Mouse (Mus musculus) megakaryocyte, embryonic 14.5 days (primary cell): ENCODE results near the gene Ang. TPM values are rescaled to one million over a fixed set of nuclear protein-coding genes. Genes with fewer than 3 reads are reported as not detected.

Experiments
- H3K27me3 ChIP-seq: replicated peaks from 2 replicates; pipeline ENCODE3; 2012; ENCODE audit warnings: inconsistent platforms
- H3K36me3 ChIP-seq: replicated peaks from 2 replicates; pipeline ENCODE3; 2012; ENCODE audit warnings: low read length, inconsistent platforms, mixed read lengths
- H3K4me1 ChIP-seq: 2 replicates; pipeline ENCODE4 v1.6.1; 2012; ENCODE audit warnings: inconsistent platforms
- H3K4me3 ChIP-seq: replicated peaks from 2 replicates; pipeline ENCODE3; 2012; ENCODE audit warnings: moderate library complexity, mild to moderate bottlenecking, inconsistent platforms
- H3K9me3 ChIP-seq: 2 replicates; pipeline ENCODE4 v1.6.1; 2012; ENCODE audit warnings: inconsistent platforms
- FLI1 ChIP-seq: IDR thresholded peaks from 2 replicates; pipeline ENCODE4 v1.6.1; 2012; ENCODE audit warnings: low read length, inconsistent platforms, mixed read lengths
- GATA1 ChIP-seq: IDR thresholded peaks from 3 replicates; pipeline ENCODE4 v1.6.1; 2012; ENCODE audit warnings: mixed read lengths, low read length, inconsistent platforms, borderline replicate concordance
- polyA plus RNA-seq: library from polyadenylated mRNA; stranded (reverse); fragments of >175 nt; gene quantifications from 2 replicates; pipeline ENCODE4 v1.2.3, GENCODE M21; 2012; ENCODE audit warnings: low replicate concordance; ENCODE audit not compliant: insufficient read depth

Gene Ang
- polyA plus RNA-seq, 1 experiment: not detected

- Histone ChIP-seq H3K9me3 (no peaks in the 10 kb centered on the region), H3K4me3 (no peak overlapping the region), H3K27me3 (peaks cover 9% of the 10 kb centered on the region), H3K4me1 (peaks cover 10% of the 10 kb centered on the region; the same call in 1 of the 2 replicates), H3K36me3 (no peaks in the 10 kb centered on the region)
- no peak for TF ChIP-seq GATA1
- no peak for TF ChIP-seq FLI1
Measured at GRCm38 (mm10) chr14:51143937-51144336, 53.0 kb downstream of the Ang start.

DNA sequence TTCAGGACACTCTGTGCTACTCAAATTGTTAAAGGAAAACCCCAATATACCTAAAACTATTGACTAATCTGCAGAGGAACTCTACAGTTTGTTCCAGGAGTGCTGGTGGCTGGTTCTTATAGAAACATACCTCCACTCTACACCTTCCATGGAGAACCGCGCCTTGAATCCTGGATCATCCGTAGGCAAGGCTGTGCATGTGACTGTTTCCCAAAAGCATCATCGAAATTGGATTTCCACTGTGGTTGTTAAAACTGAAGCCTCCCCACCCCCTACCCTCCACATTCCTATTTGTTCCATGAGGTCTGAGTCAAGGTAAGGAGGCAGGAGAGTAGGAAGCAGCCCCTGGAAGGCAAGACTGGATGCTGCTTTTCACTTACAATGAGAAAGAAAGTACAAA, 53.5 kb downstream of the Ang start:
- peaks cover 9% of the 10 kb centered on the region for H3K27me3 ChIP-seq
- TF ChIP-seq GATA1 (no peak), FLI1 (no peak)
- H3K4me3 ChIP-seq: no peak overlapping the region
- peaks cover 10% of the 10 kb centered on the region; the same call in 1 of the 2 replicates for H3K4me1 ChIP-seq
- no peaks in the 10 kb centered on the region for H3K36me3 ChIP-seq
- H3K9me3 ChIP-seq: no peaks in the 10 kb centered on the region

- Histone ChIP-seq H3K36me3 (no peaks in the 10 kb centered on the region), H3K9me3 (no peaks in the 10 kb centered on the region), H3K27me3 (peaks cover 9% of the 10 kb centered on the region), H3K4me1 (peaks cover 10% of the 10 kb centered on the region; the same call in 1 of the 2 replicates), H3K4me3 (no peak overlapping the region)
- TF ChIP-seq FLI1 (no peak), GATA1 (no peak)
Measured at GRCm38 (mm10) chr14:51145521-51145920, 54.6 kb downstream of the Ang start.

DNA sequence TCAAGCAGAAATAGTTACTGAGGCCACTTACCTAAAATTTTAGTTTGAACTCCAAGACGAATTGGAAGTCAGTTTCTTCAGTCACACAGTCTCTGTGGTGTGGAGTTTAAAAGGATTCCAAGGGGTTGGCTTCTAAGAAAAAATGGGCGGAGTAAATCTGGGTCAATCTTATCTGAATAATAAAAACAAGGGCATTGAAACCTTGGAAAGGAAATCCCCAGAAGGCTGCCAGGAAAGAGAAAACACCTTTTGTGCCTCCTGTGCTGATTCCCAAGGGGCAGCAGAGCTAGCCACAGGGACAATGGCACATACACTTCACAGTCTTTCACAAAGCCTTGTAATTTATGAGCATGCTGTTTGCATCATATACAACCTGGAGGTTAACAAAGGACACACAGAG, 55.7 kb downstream of the Ang start, which contains the start of gene Rnase1:
TSS of gene Rnase1 (minus strand) at position 101 of the 400 bp plus-strand sequence.
- peaks cover 10% of the 10 kb centered on the region; the same call in 1 of the 2 replicates for H3K4me1 ChIP-seq
- no peak for TF ChIP-seq FLI1
- no peak for TF ChIP-seq GATA1
- no peaks in the 10 kb centered on the region for H3K36me3 ChIP-seq
- H3K27me3 ChIP-seq: peaks cover 9% of the 10 kb centered on the region
- no peak within 1 kb of the TSS for H3K4me3 ChIP-seq
- H3K9me3 ChIP-seq: no peaks in the 10 kb centered on the region

- no peaks in the 10 kb centered on the region for H3K9me3 ChIP-seq
- peaks cover 9% of the 10 kb centered on the region for H3K27me3 ChIP-seq
- H3K4me3 ChIP-seq: no peak overlapping the region
- TF ChIP-seq GATA1 (no peak), FLI1 (no peak)
- peaks cover 10% of the 10 kb centered on the region; the same call in 1 of the 2 replicates for H3K4me1 ChIP-seq
- H3K36me3 ChIP-seq: no peaks in the 10 kb centered on the region
Measured at GRCm38 (mm10) chr14:51148006-51148405, 57.1 kb downstream of the Ang start.

DNA sequence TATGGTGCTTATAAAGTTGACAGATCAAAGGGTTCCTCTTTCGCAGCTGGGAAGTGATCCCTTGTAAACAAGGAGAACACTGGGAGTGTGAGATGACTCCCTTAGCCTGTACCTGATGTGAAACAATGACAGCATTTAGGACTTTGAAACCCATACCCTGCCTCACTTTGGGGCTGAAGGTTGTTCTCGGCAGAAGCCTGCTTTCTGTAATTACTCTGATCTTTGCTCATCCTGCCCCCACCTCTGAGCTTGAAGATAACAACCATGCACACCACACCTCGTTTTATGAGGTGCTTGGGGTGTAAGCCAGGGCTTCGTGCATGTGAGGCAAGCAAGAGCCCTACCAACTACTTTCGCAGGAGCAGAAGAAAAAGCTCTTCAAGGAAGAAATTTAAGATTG, 58.2 kb downstream of the Ang start:
- TF ChIP-seq GATA1 (no peak), FLI1 (no peak)
- no peaks in the 10 kb centered on the region for H3K36me3 ChIP-seq
- H3K4me1 ChIP-seq: no peaks in the 10 kb centered on the region; the same call in 1 of the 2 replicates
- no peaks in the 10 kb centered on the region for H3K9me3 ChIP-seq
- H3K27me3 ChIP-seq: peaks cover 8% of the 10 kb centered on the region
- H3K4me3 ChIP-seq: no peak overlapping the region

DNA sequence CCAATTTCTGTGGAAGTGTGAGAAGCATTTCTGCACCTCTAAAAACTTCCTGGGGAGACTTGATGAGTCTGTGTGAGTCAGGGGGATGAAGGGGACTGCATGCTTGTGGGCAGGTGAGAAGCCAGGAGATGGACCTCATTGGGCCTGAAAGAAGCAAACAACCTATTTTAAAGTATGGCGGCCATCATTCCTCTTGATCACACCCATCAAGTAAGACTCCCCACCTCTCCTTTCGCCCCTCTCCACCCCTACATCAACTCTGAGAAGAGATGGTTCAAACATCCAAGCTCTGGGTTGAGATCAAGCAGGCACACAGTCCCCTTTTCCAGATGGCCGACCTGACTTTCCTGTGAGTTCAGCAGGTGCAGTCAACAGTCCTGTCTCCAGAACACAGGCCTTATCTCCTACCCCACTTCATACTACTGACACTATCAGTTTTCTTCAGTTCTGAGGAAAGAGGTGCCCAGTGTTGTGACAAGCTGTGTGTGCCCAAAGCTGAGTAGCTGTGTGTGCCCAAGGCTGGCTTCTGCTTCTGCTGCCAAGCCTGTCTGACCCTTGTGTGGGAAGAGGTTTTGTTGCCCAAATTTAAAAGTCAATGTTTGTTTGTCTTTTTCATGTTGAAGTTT, 59.4 kb downstream of the Ang start:
- H3K9me3 ChIP-seq: no peaks in the 10 kb centered on the region
- H3K36me3 ChIP-seq: no peaks in the 10 kb centered on the region
- peaks cover 4% of the 10 kb centered on the region for H3K27me3 ChIP-seq
- H3K4me3 ChIP-seq: no peak overlapping the region
- TF ChIP-seq GATA1 (no peak), FLI1 (no peak)
- H3K4me1 ChIP-seq: no peaks in the 10 kb centered on the region

Other genes with a start within 250 kb of the Ang start
- gene Tep1, start 220.6 kb upstream of the Ang start, polyA plus RNA-seq: 4.3 TPM in 1 of 2 replicates, not detected in the other
- 0.08 and 0.39 TPM in 2 replicates for gene Klhl33, start 193.6 kb upstream of the Ang start, polyA plus RNA-seq
- gene Osgep, start 166.3 kb upstream of the Ang start, polyA plus RNA-seq: 14.5 and 15.9 TPM in 2 replicates
- 13.9 and 87.6 TPM in 2 replicates for gene Apex1, start 166.2 kb upstream of the Ang start, polyA plus RNA-seq
- 82.0 and 93.0 TPM in 2 replicates for gene Pip4p1, start 160.3 kb upstream of the Ang start, polyA plus RNA-seq
- 1.4 TPM in 1 of 2 replicates, not detected in the other for gene Pnp, start 160.1 kb upstream of the Ang start, polyA plus RNA-seq
- 1.00 TPM in 1 of 2 replicates, not detected in the other for gene Gm49342, start 146.6 kb upstream of the Ang start, polyA plus RNA-seq
- gene Pnp2, start 135.2 kb upstream of the Ang start, polyA plus RNA-seq: not detected in 2 replicates
- not detected in 2 replicates for gene Rnase10, start 83.4 kb upstream of the Ang start, polyA plus RNA-seq
- gene Rnase9, start 49.3 kb upstream of the Ang start, polyA plus RNA-seq: not detected in 2 replicates
- gene Rnase11, start 41.0 kb upstream of the Ang start, polyA plus RNA-seq: not detected in 2 replicates
- gene Rnase12, start 33.5 kb upstream of the Ang start, polyA plus RNA-seq: not detected in 2 replicates
- not detected in 2 replicates for gene Olfr750, start 16.7 kb upstream of the Ang start, polyA plus RNA-seq
- 1.6 TPM in 1 of 2 replicates, not detected in the other for gene Rnase4, start 73 bp upstream of the Ang start, polyA plus RNA-seq
- not detected in 2 replicates for gene Eddm3b, start 23.3 kb downstream of the Ang start, polyA plus RNA-seq
- gene Rnase6, start 32.8 kb downstream of the Ang start, polyA plus RNA-seq: 0.23 TPM in 1 of 2 replicates, not detected in the other
- gene Rnase1, start 55.6 kb downstream of the Ang start, polyA plus RNA-seq: not detected in 2 replicates
- gene Rnase2b, start 71.1 kb downstream of the Ang start, polyA plus RNA-seq: not detected in 2 replicates
- not detected in 2 replicates for gene Ang2, start 108.0 kb downstream of the Ang start, polyA plus RNA-seq
- gene Ear14, start 112.2 kb downstream of the Ang start, polyA plus RNA-seq: not detected in 2 replicates
- not detected in 2 replicates for gene Rnase2a, start 165.0 kb downstream of the Ang start, polyA plus RNA-seq